Mouse (Mus musculus) large intestine, adult 2 months (tissue): ENCODE data around the gene Ptcd2. TPM values are rescaled to one million over a fixed set of nuclear protein-coding genes. Genes with fewer than 3 reads are reported as not detected.
"Not testable (repeated sequence)": the region's sequence is repeated elsewhere in the genome, so short reads cannot be mapped to it uniquely, and the experiment has no call there.

ENCODE experiments used
- DNase-seq: peaks from one replicate; pipeline ENCODE4 v3.0.0-alpha.2; 2012; ENCODE audit warnings: low read depth, low spot score
- WGBS: fragments of 180-500 bp; shearing (Covaris S2); methylation state at CpG from one replicate; pipeline ENCODE4 v1.1.7; 2018; 5-methylcytosine and 5-hydroxymethylcytosine counted together
- polyA plus RNA-seq: library from polyadenylated mRNA; depleted of rRNA; stranded (reverse); fragments of >200 nt; gene quantifications from 2 replicates; pipeline ENCODE4 v1.2.3, GENCODE M21; 2012

Gene Ptcd2
- polyA plus RNA-seq, 1 experiment = 19.0 TPM

GRCm38 (mm10) chr13:99356428-99357265 lies 12.1 kb upstream of the Ptcd2 start:
- DNase-seq = no peak
- 61% methylated on average over 9 of the region's 9 CpGs for WGBS

GRCm38 (mm10) chr13:99355861-99356260 lies 11.4 kb upstream of the Ptcd2 start:
- no peak for DNase-seq
- WGBS = 84% methylated on average over 7 of the region's 7 CpGs

- 90% methylated on average over 6 of the region's 6 CpGs for WGBS
- DNase-seq = no peak
These were observed 10.6 kb upstream of the Ptcd2 start for GRCm38 (mm10) chr13:99355072-99355471.

GRCm38 (mm10) chr13:99353490-99353851 lies 9.0 kb upstream of the Ptcd2 start:
- DNase-seq = no peak
- WGBS = 5% methylated on average over 7 of the region's 7 CpGs

- DNase-seq = peak; percentile 96
- 9% methylated on average over 28 of the region's 28 CpGs for WGBS
These were observed 8.4 kb upstream of the Ptcd2 start for GRCm38 (mm10) chr13:99352758-99353489.

GRCm38 (mm10) chr13:99351596-99351995 lies 7.1 kb upstream of the Ptcd2 start:
- DNase-seq = no peak
- WGBS = 81% methylated on average over 3 of the region's 3 CpGs

- DNase-seq = no peak
- 73% methylated on average over 8 of the region's 8 CpGs for WGBS
These were observed 6.7 kb upstream of the Ptcd2 start for GRCm38 (mm10) chr13:99351186-99351585.

GRCm38 (mm10) chr13:99350009-99350408 lies 5.5 kb upstream of the Ptcd2 start:
- no peak for DNase-seq
- WGBS = 87% methylated on average over 6 of the region's 6 CpGs

GRCm38 (mm10) chr13:99343876-99344598 lies 468 bp downstream of the Ptcd2 start:
- no peak for DNase-seq
- 1% methylated on average over 30 of the region's 30 CpGs for WGBS

GRCm38 (mm10) chr13:99341504-99341903 lies 3.0 kb downstream of the Ptcd2 start:
- no peak for DNase-seq
- 94% methylated on average over 6 of the region's 6 CpGs for WGBS

GRCm38 (mm10) chr13:99337510-99337909 lies 7.0 kb downstream of the Ptcd2 start:
- WGBS = 27% methylated on average over 6 of the region's 6 CpGs
- DNase-seq = no peak

GRCm38 (mm10) chr13:99331255-99331654 lies 13.2 kb downstream of the Ptcd2 start:
- 68% methylated on average over 4 of the region's 4 CpGs for WGBS
- no peak for DNase-seq

- 83% methylated on average over 8 of the region's 8 CpGs for WGBS
- not testable (repeated sequence) for DNase-seq
These were observed 20.2 kb downstream of the Ptcd2 start for GRCm38 (mm10) chr13:99324337-99324685.

GRCm38 (mm10) chr13:99323632-99324336 lies 20.7 kb downstream of the Ptcd2 start:
- no peak for DNase-seq
- 60% methylated on average over 7 of the region's 7 CpGs for WGBS

GRCm38 (mm10) chr13:99322915-99323314 lies 21.6 kb downstream of the Ptcd2 start:
- WGBS = 70% methylated on average over 13 of the region's 13 CpGs
- DNase-seq = not testable (repeated sequence)

GRCm38 (mm10) chr13:99320453-99320852 lies 24.1 kb downstream of the Ptcd2 start:
- peak; percentile 78 for DNase-seq
- WGBS = 34% methylated on average over 7 of the region's 7 CpGs

GRCm38 (mm10) chr13:99317058-99317457 lies 27.4 kb downstream of the Ptcd2 start:
- no peak for DNase-seq
- WGBS = 52% methylated on average over 4 of the region's 4 CpGs

- DNase-seq = no peak
- WGBS = 78% methylated on average over 6 of the region's 6 CpGs
These were observed 28.1 kb downstream of the Ptcd2 start for GRCm38 (mm10) chr13:99316366-99316765.

GRCm38 (mm10) chr13:99314657-99315181 lies 29.8 kb downstream of the Ptcd2 start:
- WGBS = 81% methylated on average over 15 of the region's 15 CpGs
- no peak for DNase-seq

GRCm38 (mm10) chr13:99314098-99314497 lies 30.4 kb downstream of the Ptcd2 start:
- 88% methylated on average over 5 of the region's 5 CpGs for WGBS
- DNase-seq = no peak
